Mouse (Mus musculus) urinary bladder, adult 2 months (tissue): ENCODE data around the gene Shank1. TPM values are rescaled to one million over a fixed set of nuclear protein-coding genes. Genes with fewer than 3 reads are reported as not detected.
A peak's percentile ranks its signal among the peaks of the same experiment; 100 is the strongest.

Experiments
- DNase-seq: peaks from one replicate; pipeline ENCODE4 v3.0.0; 2022; ENCODE audit warnings: low spot score
- polyA plus RNA-seq: library from polyadenylated mRNA; depleted of rRNA; stranded (reverse); fragments of >200 nt; gene quantifications from 2 replicates; pipeline ENCODE4 v1.2.3, GENCODE M21; 2012

Gene Shank1
- polyA plus RNA-seq, 1 experiment = 0.85 TPM

DNA sequence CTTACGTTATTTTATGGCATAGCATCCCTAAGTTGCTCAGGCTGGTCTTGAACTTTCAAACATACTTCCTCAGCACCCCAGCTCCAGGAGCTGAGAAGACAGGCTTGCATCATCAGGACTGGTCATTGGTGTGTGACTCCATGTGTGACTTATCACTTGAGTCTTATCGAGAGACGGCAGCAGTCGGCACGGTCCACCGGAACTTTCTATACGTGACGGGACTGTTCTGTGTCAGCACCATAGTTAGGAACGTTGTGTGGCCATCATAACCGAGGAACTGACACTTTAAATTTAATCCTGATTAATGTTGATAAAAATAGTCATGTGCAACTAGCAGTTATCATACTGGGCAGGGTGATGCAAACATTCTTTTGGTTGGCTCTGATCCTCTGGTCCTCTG lies 31.1 kb downstream of the Shank1 start:
- no peak for DNase-seq

DNA sequence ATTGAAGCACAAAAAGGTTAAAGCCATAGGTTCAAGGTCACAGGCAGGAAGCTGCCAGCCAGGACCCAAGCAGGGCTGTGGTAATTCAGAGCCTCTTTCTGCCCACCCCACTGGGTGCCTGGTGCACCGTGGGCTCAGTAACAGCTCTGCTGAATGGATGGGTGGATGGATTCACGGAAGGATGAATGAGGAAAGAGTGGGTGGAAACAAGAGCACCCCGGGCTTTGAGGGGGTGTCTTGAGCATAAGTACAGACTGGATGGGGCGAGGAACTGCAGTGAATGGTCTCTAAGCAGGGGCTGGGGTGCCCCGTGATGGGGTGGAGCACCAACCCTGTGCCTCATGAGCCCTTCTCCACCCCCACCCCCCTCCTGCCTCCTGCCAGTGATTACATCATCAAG lies 31.7 kb downstream of the Shank1 start:
- DNase-seq = no peak

DNA sequence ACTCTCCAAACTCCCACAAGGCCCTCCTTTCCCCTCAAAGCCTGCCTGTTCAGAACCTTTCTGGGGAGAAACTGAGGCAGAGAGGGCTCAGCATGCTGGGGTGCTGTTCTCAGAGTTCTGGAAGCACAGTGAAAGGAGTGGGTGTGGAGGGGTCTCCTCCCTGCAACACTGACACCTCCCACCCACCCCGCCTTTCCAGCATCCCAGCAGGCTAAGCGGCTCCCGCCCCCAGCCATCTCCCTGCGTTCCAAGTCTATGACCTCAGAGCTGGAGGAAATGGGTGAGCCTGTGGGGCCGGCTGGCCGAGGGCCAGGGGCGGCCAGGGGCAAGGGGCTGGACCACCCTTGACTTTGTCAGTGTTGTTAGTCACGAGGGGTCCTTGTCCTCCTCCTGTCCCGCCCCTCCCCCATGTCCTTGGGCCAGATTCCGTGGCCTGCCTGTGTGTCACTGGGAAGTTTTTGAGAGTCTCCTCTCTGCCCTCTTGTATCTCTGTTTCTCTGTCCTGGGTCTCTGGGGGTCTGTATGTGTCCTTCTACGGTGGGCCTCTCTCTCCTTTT lies 33.5 kb downstream of the Shank1 start:
- no peak for DNase-seq

DNA sequence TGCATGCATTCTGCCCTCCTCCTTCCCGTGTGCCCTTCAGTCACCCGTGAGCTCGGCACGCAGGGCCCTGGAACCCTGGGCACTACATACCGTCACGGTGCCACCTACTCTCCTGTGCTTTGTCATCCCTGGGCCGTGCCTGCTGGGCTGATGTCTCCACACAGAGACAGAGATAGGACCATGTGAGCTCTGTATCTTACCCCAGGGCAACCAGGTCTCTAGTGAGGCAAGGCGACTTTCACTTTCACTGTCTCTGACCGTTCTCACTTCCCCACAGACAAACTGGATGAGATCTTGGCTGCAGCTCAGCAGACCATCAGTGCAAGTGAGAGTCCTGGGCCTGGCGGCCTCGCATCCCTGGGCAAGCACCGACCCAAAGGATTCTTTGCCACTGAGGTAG lies 34.6 kb downstream of the Shank1 start:
- DNase-seq = no peak

DNA sequence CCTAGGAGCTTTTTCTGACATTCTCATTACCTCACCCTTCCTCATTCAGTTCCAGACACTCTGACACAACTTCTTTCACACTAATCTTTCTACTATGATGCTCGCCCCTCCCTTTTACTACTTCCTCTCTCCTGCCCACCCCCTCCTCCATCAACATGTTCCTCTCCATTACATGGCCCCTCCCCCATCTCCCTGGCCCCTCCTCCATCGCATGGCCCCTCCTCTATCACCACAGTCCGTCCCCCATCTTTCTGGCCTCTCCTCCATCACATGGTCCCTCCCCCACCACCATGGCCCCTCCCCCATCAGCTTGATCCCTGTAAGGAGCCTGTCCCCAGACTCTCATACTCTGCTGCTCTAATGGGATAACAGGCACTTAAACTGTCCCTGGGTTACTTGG lies 39.0 kb downstream of the Shank1 start:
- DNase-seq = no peak

DNA sequence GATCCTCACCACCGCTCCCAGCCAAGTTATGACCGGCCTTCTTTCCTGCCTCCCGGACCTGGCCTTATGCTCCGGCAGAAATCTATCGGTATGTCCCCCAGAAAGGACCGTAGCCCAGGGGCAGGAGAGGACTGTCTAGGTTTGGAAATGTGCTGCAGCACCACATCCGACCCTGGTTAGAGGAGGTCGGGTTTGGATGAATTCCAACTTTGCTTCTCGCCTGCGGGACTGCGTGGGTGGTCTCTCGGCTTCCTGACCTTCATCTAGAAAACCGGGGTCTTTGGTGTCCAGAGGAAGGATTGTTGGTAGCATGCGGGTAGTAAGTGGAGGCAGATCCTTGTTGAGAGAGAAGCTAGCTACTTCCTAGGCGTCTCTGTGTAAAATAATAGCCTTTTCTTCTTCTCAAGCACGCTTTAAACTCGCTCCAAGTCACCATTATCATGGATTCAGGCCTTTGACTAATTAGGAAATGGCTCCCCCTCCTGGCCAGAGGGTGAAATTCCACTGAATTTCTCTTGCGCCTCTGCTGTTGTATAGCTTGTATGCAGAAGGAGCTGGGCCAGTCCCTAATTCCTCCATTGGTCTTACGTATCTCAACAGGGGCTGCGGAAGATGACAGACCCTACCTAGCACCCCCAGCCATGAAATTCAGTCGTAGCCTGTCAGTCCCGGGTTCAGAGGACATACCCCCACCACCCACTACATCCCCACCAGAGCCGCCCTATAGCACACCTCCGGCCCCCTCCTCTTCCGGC lies 41.1 kb downstream of the Shank1 start:
- no peak for DNase-seq

DNA sequence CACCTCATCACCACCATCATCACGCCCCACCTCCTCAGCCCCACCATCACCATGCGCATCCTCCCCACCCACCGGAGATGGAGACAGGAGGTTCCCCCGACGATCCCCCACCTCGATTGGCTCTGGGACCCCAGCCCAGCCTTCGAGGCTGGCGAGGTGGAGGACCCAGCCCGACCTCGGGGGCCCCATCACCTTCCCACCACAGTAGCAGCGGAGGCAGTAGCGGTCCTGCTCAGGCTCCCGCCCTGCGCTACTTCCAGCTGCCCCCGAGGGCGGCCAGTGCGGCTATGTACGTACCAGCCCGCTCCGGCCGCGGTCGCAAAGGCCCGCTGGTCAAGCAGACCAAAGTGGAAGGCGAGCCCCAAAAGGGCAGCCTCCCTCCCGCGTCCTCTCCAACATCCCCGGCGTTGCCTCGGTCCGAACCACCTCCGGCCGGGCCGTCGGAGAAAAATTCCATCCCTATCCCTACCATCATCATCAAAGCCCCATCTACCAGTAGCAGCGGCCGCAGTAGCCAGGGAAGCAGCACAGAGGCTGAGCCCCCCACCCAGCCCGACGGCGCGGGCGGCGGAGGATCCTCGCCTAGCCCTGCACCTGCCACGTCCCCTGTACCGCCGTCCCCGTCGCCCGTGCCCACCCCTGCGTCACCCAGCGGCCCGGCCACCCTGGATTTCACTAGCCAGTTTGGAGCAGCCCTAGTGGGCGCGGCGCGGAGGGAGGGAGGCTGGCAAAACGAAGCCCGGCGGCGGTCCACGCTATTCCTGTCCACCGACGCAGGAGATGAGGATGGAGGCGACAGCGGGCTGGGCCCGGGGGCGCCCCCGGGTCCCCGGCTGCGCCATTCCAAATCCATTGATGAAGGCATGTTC lies 42.1 kb downstream of the Shank1 start:
- DNase-seq = no peak

DNA sequence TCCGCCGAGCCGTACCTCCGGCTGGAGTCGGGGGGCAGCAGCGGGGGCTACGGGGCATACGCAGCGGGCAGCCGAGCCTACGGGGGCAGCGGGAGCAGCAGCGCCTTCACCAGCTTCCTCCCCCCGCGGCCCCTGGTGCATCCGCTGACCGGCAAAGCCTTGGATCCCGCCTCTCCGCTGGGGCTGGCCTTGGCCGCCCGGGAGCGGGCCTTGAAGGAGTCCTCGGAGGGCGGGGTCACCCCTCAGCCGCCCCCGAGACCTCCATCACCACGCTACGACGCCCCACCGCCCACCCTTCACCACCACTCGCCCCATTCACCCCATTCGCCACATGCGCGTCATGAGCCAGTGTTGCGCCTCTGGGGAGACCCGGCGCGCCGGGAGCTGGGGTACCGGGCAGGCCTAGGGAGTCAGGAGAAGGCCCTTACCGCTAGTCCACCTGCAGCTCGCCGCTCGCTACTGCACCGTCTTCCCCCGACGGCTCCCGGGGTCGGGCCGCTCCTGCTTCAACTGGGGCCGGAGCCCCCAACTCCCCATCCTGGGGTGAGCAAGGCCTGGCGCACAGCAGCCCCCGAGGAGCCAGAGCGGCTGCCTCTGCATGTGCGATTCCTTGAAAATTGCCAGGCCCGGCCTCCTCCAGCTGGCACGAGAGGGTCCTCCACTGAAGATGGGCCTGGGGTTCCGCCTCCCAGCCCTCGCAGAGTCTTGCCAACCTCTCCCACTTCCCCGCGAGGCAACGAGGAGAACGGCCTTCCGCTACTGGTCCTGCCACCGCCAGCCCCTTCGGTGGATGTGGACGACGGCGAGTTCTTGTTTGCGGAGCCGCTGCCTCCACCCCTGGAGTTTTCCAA lies 42.9 kb downstream of the Shank1 start:
- no peak for DNase-seq

DNA sequence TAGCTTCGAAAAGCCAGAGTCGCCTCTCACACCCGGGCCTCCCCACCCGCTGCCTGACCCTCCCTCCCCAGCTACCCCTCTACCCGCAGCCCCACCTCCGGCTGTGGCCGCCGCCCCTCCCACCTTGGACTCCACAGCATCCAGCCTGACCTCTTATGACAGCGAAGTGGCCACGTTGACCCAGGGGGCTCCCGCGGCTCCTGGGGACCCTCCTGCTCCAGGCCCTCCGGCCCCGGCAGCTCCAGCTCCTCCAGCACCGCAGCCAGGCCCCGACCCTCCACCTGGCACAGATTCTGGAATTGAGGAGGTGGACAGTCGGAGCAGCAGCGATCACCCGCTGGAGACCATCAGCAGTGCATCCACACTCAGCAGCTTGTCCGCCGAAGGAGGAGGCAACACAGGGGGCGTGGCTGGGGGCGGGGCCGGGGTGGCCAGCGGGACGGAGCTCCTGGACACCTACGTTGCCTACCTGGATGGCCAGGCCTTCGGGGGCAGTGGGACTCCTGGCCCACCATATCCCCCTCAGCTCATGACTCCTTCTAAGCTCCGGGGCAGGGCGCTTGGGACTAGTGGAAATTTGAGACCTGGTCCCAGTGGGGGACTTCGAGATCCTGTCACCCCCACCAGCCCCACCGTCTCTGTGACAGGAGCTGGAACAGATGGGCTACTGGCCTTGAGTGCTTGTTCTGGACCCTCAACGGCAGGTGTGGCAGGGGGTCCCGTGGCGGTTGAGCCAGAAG lies 43.7 kb downstream of the Shank1 start:
- no peak for DNase-seq

DNA sequence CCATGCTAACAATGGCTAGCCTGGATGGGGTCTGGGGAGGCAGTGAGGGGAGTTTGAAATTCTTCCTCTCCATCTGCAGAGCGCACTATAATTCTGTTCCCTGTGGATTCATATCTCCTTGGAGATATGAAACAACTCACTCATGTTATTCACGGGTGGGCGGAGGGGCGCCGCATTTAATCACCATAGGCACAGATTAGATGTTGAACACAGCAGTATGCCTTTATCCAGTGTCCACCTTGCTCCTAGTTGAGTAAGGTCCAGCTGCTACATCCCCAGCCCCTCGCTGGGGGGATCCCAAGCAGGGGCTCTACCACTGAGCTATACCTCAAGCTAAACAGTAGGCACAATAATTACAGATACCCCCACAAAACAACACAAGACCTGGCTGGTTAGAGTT lies 45.4 kb downstream of the Shank1 start:
- DNase-seq = no peak

DNA sequence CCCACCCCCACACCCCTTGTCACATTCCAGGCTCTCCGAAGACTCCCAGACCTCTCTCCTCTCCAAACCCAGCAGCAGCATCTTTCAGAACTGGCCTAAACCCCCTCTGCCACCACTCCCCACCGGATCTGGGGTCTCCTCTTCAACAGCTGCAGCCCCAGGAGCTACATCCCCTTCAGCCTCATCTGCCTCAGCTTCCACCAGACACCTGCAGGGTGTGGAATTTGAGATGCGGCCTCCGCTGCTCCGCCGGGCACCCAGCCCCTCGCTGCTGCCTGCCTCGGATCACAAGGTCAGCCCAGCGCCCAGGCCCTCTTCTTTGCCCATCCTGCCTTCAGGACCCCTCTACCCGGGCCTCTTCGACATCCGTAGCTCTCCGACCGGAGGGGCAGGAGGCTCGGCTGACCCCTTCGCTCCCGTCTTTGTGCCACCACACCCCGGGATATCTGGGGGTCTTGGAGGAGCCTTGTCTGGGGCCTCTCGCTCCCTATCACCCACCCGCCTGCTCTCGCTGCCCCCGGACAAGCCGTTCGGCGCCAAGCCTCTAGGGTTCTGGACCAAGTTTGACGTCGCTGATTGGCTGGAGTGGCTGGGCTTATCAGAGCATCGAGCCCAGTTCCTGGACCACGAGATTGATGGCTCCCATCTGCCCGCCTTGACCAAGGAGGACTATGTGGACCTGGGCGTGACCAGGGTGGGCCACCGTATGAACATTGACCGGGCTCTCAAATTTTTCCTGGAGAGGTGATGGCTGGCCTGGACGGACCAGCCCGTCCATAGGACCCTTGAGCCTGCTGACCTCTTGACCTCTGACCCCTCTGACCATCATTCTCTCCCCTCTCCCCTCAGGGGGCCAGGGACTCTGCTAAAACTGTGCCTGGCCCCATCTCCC lies 46.8 kb downstream of the Shank1 start:
- DNase-seq = no peak

DNA sequence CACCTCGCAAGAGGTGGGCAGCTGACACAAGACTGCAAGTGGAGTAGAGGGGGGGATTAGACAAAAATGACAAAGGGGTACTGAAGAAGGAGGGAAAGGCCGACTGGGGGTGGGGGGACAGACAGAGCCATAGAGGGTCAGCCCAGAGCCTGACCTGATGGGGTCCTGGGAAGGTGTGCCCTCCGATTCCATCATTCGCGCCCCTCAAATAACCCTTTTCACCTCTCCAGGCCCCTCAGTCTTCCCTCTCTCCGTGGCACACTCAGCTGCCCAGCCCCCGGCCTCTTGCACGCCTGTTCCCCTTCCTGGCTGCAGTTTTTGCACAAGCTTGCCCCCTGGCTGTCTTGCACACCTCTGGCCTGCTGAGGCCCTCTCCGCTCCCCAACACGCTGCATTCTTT lies 47.5 kb downstream of the Shank1 start:
- no peak for DNase-seq

DNA sequence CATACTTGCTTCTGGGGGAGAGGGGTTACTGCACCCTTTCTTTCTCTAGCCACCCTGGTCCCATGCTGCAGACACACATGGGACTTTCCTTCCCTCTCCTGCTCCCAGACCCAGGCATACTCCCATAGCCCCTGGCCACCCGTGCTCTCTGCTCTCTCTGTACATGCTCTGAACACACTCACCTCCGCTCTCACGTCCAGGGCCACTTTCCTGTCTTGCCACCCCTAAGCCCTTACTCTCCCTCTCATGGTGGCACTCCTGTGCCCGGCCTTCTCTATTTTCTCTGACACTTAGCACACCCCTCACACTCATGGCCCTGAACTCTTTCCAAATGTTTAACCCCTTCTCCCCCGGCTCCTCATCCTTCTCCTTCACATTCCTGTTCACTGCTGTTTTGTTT lies 48.0 kb downstream of the Shank1 start:
- no peak for DNase-seq

DNA sequence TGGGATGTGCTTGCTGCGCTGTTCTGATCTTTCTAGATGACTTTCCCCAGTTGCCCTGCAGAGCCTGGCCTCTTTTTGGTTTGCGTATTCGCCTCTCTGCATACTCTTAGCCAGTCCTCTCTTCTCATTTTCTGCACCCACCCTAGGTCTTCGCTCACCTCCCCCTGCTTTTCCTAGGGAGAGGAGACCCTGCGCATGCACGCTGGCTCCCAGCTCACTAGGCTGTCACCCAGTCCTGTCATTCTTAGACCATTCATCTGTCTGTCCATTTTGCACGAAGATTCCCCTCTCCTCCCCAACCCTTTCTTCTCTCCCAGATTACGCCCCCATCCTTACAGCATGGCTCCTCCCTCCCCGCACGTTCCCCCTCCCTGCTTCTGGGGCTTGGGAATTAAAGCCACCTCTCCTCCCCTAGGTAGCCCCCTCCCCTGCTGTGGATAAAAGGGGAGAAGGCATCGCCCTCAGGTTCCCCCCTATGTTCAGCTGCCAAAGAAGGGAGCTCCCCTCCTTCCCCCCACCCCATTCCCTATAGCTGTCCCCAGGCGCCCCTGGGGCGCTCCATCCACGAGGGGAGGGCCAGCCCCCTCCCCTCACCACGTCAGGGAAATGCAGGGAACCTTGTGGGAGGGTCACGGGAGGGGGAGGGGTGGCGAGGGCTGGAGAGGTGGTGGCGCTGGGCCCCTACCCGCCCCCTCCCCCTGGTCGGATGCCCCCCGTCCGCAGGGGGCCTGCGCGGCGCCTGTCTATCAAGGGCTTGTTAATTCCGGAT lies 49.0 kb downstream of the Shank1 start:
- DNase-seq = no peak

DNA sequence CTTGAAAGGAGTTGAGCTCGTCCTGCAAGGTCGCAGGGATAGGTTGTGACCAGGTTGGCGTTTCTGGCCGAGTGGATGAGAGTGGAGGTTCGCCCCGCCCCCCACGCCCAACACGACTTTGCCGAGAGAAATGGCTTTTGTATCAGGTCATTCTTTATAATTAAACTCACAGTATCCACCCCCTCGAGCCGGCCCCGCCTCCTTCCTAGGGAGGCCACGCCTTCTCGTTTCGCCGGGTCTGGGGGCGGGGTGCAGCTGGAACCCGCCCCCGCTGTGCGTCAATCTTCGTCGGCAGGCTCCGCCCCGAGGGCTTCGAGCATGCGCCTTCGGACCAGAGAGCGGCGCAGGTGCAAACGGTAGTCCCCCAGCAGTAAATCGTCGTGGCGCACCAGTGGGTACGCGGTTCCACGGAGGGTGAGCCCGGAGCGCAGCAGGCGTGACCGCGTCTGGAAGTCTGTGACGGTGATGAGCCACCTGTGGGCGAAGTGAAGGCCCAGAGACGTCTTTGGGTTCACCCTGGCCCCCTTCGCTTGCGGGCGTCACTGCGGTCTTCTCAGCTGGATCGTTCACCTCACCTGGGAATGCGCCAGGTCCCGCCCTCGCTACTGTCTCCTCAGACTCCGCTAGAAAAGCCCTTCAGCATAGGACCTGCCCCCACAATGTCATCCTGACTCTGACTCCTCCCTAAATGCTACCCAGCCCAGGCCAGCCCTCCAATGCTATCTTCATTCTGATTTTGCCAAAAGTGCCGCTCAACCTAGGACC lies 50.0 kb downstream of the Shank1 start:
- peak; percentile 90 for DNase-seq

DNA sequence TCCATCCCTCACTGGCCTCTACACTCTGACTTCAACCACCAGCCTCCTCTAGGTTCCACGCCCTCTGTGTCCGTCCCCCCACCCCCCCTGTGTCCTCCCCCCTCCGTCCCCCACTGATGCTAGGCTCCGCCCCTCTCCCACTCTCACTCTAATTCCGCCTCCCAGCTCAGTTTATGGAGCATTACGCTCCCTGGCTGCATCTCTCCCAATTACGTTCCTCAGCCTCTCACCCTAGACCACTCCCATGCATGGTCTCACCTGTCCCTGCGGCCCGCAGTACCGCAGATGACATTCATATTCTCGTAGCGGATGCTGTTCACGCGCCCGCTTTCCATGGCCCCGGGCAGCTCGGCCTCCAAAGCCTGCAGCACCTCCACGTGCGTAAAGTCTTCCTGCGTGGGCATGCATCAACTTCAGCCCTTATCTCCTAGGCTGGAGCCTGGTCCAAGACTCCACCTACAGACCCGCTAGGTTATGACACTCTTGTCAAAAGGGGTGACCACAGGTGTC lies 50.8 kb downstream of the Shank1 start:
- no peak for DNase-seq

DNA sequence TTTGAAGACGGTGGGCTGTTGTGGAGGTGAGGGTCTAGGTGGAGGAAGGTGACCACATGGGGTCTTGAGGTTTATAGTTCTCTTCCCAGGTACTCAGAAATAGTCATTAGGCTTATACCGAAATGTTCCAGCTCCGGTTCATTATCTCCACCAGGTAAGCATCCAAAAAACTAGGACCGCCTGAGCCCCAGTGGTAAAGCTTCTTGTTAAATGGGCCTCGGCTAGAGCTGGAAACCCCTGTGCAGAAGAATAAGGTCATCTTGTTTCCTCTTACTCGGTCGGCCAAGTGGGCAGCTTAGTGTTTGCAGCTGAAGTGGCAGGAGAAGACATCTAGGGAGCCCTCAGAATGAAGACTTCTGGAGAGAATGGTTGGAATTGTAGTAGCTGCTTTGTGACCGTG lies 62.6 kb downstream of the Shank1 start:
- DNase-seq = no peak

DNA sequence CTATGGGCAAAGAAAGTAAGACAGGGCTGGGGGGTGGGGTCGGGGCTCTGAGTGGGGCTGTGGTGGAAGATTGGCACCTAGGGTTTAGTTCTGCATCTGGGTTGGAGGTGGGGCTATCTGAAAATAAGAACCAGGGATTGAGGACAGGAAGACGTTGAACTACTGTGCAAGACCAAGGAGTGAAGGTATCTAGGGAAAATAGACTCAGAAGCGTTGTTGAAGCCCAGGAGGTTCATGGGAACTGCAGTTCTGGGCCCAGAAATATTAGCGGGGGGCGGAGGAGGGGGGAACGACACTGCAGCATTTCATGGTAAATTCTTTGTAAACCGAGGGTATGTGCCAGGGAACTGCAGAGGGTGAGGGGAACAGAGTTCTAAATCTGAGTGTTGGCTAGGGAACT lies 63.4 kb downstream of the Shank1 start:
- DNase-seq = no peak
